Mouse (Mus musculus) 3T3-L1 (cell line): Measurements from ENCODE around the gene Cd5.

ENCODE experiments used
- DNase-seq: peaks from one replicate; pipeline ENCODE4 v3.0.0-alpha.2; 2015; ENCODE audit warnings: low read depth, low spot score

The Cd5 gene

DNA sequence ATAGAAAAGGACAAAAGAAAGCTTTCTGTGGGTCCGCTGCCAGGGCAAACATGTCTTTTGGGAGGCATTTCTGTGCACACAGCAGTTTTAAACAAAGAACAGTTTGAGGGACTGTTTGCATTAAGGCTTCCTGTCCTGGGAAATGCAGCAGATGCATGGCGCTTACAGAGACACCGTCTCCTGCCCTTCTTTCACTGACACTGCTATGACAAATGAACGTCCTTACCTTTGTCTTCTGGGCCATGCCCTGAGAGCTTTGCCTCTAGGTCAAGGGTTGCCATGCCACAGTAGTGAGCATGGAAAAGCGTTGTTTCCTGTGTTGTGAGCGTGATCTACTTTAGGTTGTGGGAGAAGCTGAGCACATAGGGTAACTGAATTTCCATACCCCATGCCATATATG, 19.9 kb upstream of the Cd5 start:
- no peak for DNase-seq

DNA sequence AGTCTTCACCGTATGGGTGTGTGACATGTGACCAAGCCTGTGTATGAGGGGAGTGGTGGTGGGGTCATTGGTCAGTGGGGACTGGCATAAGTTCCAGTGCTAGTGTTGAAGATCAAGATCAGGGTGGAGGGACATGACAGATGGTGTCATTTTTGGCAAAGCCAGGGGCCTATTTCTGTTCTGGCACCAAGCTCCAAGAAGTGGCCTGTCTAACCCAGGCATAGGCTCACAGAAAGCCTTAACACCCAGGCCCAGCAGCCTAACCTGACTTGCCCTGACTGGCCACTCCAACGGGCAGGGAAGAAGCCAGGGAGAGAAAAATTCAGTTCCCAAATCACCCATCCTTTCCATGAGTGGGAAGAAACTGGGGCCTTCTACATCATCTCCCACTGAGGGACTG, 18.7 kb upstream of the Cd5 start:
- no peak for DNase-seq

DNA sequence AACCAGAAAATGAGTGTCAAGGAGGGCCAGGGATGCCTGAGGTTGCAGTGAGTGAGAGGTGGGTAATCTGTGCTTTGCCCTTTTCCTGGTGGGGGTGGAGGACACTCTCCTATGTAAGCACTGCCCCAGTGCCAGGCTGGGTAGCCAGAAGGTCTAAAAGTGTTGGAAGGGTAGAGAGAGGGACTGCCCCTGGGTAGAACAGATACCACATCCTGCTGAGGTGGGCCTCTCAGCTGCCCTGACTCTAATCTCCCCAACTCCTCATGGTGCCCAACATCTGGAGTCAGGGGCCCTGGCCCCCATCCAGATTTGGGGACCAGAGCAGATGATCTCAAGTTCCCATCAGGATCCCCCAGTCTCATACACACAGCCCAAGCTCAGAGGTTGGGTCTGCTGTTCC, 18.3 kb upstream of the Cd5 start:
- DNase-seq, result no peak

DNA sequence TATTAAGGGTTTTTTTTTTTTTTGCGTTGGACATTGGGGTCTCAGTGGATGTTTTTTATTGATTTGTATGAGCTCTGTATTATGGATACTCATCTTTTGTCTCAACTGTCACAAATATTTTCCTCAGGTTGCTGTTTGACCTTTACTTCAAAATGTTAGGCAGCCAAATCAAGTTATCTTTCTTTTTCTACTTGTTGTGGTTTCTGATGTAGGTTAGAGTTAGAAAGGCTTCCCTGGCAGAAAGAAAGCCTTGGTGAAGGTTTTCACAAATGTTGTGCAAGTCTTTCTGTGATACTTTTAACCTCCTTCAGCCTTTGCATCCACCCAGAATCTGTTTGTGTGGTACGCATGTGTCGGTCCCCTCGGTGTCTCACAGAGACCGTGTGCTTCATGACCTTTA, 13.8 kb upstream of the Cd5 start:
- DNase-seq, result no peak

DNA sequence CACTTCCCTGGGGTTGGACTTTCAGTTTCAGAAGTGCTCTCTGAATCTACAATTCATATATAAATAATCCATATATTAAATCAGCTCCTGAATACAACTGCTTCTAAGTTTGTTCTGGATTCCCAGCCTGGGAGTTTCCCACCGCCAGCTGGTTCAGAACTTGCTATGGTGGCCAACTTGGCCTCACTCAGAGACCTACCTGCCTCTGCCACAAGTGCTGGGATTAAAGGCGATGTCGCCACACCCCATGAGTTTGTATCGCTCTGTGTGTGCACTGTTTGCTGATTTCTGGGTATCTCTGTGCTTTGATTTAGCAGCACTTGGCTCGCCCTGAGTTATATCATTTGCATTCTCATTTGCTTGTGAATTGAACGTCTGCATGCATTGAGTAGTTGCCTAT, 13.3 kb upstream of the Cd5 start:
- DNase-seq, result no peak

DNA sequence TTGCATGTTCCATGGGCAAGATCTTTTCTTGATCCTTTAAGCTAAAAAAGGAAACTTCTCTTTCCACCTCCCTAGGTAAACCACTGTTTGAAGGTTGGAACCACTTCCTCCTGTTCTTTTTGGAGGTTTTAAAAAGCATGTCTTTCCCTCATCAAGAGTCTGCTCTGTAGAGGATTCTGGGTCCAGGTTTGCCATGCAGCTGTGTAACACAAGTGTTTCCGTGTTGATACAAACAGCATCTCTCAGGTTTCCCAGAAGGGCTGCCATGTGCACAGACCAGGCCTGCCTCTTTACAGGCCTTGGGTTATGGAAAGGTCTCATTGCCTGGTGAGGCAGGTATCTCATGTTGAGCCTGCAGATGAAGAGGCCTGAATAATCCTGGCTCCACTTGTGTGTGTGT, 12.8 kb upstream of the Cd5 start:
- no peak for DNase-seq

DNA sequence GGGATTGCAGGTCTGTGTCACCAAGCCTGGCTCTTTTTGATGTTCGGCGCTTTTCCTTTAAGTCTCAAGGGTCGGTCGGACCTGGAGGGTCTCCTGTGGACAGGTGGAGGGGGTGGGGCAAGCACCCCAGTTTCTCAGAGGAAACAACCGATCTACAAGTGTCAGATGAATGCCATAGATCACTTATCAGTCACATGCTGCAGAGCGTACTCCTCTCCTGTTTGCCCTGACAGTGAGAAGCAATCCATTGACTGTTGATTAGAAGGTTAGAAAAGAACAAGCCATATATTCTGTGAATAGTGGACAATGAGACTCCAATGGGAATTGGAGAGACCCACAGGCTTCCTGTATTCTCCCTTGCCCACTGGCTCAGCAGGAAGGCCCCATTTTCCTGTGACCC, 11.4 kb upstream of the Cd5 start:
- DNase-seq, result no peak

DNA sequence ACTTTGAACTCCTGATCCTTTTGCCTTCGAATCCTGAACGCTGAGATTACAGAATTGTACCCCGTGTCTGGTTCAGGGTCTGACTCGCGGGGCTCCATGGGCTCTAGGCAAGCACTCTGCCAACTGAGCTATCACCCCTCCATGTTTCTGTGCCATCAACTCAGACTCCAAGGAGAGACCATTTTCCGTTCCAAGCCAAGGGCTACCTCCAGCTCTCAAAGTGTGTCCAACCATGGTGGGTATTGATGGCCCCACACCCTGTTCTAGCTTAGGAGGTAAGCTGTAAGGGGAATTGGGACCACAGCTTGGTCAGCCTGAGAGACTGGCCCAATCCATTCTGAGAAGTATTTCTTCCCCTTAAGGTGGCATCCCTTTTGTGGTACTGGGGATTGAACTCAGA, 10.5 kb upstream of the Cd5 start:
- DNase-seq, result no peak

DNA sequence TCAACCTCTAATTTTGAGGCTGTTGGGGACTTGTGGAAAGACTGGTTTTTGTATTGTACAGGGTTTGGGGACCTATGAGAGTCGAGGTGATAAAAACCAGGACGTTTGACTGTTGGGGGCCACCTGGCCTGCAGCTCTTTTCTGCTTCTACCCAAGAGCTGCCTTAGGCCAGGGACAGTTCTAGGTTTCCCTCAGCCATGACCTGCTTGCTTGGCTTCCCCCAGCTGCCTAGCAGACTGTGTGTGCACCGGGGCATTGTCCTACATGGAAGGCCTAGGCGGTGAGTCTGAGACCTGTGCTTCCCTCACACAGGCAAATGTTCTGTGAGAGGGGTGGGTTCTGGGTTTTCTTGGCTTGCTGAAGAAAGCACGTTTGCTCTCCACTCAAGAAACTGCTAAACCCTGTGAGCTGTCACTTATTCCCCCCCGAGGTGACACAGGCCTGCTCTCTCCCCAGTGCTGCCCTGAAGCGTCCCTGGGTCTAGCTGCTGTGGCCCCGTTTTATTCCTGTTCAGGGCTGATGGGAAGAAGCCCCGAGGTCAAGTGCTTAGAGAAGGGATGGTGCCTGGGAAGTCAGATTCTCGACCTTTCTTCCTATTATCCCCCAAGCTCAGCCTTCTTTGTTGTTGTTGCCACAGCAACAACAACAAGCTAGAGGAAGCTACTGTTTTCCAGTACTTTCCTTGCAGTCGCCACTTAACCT, 9.8 kb upstream of the Cd5 start:
- no peak for DNase-seq

DNA sequence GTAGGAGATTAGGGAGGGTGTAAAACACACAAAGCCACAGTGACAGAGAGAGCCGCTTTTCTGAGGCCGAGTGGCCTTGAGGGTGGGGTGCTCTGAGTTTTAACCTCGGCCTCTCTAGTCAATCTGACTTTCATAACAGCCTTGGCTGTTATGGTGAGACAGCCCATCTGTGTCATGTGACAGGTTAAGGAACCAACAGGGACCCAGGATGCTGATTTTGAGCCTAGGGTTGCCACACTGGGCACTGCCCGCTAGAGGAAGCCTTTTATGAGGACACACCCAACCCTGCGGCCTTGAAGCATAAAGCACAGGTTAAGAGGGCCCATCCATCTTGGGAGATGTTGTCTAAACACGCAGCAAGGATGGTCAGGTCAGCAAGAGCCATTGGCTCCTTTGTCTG, 8.9 kb upstream of the Cd5 start:
- no peak for DNase-seq

DNA sequence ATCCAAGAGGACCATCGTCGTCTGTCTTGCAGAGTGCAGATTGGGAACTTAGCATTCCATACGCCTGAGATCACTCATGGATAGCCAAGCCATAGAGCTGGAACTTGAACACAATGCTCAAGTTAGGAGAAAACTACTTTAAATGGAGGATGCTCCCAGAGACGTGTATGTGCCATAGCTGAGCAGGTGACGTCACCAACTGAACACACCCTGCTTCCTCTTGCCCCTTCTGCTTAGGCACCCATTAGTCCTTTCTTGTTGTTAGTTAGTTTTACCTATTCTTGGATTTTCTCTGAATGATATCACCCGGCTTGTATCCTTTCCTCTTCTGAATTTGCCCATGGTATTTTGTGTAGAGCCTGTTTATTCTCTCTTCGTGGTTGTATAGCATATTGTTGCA, 8.4 kb upstream of the Cd5 start:
- peak; percentile 32 for DNase-seq

DNA sequence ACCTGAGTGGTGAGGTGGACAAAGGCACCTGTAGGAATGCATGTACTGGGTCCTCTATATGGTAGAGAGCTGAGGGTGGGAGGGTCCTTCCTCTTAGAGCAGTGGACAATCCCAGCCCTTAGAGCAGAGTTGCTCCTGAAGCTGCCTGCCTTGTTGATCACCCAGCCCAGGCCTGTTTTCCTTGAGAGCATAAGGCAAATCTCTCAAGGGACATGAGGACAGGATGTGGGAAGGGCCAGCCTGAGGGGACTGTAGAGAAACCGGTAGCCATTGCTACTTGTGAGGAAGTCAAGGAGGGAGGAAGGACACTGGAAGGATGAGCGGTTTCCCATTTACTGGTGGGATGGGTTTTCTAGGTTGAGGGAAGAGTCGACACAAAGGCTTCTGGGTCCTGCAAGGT, 3.8 kb upstream of the Cd5 start:
- no peak for DNase-seq

DNA sequence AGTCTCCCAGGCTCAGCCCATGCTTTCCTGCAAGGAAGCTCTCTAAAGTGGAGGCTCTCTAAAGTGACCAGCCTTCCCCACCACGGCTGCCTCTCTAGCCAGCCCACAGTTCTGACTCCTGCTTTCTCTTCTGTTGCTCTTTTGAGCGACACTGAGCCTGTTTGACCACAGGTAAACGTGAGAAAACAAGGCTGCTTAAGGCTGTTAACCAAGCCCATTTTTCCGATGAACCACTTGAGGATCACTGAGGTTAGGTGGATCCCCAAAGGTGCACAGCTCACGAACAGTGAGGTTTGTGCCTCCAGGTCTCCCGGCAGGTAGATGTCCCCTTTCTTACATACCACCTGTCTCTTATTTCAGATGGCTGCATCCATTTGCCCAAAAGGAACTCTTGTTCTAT, 3.3 kb upstream of the Cd5 start:
- DNase-seq, result no peak

DNA sequence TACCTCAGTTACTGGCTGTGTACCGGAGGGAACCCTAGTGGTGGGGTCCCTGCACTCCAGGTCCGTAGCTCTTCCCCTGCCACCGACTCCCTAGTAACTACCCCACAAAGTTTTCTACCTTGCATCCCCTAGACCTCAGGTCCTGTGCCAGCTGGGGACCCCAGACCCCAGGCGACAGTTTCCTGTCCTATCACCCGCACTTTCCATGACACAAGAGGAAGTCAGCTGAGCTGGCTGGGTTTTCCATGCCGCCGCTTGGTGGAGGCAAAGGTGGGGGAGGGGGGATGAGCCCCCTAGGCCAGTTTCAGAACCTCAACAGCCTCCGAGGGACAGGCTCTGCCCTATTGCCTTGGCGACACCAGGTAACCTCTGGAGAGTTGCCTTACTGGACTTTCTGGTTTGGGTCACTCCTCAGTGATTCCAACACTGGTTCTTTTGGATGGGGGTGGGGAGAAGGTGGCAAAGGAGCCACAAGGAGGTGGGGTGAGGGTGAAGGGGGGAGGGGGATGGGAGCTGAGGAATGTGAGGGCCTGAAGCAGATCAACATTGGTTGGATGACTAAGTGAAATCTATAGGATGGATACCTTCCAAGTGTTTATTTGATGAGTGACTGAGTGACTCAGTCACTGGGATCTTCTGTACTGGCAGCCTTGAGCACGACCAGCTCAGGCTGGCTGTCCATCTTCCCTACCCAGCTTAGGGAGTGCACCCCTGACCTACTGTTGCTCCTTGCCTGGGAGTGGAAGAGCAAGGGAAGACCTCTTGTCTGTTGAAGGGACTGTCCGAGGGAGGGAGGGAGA, 2.0 kb upstream of the Cd5 start:
- DNase-seq, result peak; percentile 68

DNA sequence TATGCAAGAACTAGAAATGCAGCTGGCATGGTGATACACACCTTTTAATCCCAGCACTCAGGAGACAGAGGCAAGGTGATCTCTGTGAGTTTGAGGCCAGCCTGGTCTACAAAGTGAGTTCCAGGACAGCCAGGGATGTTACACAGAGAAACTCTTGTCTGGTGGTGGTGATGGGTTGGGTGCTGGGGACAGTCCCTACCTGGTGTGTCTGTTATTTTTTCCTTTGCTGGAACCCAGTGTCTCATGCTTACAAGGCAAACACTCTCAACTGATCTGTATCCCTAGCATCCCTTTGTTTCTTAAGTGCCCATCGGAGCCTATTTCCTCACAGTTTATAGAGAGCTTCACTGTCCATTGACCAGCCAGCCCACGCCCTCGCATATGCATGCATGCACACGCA, 1.1 kb upstream of the Cd5 start:
- DNase-seq, result no peak

DNA sequence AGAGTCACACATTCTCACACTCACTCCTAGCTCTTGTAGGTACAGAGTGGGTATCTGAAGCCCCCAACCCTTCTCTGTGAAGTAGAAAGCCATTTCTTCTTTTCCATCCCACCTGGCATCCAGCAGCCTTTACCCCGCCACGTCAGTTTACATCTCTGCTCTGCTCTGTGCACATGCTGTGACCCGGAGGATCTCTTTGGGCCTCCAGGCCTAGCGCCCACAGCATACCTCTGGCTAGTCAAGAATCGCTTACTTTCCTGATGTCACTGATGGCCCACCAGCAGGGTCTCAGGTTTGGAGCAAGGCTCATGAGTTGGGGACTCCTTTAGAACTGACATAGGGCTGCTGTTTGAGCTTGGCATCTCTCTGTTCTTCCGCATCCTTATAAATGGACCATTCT, 764 bp downstream of the Cd5 start:
- DNase-seq, result no peak

DNA sequence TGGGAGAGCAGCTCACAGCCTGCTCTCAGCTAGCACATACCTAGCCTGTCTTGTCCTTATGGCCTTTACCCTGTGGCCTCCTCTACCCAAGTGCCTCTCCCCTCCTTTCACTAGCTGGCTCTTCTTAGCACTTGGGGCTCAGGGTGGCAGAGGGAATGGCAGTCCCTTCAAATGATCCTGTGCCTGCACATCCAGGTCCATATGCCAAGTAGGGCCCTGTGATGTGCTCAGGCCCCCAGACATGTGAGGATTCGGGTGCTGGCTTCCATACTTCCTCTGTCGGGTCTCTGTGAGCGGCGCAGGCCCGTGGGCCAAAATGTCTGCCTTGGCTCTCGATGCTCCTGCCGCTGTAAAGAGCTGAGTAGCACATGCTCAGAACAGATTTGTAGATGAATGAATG, 2.9 kb downstream of the Cd5 start:
- DNase-seq, result no peak

DNA sequence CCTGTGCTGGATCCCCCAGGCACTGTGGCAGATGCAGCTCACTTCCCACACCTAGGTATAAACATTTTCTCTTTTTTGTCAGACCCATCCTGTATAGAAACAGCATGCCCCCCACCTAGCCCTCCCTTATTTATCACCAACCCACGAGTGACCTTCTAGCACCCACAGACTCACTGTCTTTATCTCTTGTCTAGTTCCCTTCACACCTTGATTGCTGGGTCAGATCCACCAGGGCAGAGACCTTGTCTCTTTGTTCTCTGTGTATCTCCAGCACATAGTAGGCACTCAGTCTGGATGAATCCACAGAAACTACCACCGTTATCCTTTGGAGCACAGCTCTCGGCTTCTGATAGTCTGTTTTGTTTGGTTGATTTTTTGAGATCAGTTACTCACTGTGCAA, 3.7 kb downstream of the Cd5 start:
- DNase-seq, result no peak

DNA sequence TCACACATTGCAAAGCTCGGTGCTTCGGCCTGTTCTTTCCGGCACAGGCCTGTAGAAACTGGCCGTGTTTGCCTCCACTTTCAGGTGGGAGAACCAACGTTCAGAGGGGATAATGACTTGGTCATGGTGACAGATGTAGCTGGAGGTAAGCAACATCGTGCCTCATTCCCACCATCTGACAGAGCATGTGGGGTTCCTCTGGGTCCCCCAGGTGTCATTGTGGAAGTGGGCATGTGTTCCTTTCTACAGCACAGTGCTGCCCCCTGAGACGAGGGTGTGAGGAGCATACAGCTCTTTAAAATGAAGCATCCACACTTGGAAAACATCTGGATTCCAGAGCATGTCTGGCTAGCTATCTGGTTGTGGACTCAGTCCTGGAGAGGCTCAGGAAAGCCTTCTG, 4.2 kb downstream of the Cd5 start:
- no peak for DNase-seq

DNA sequence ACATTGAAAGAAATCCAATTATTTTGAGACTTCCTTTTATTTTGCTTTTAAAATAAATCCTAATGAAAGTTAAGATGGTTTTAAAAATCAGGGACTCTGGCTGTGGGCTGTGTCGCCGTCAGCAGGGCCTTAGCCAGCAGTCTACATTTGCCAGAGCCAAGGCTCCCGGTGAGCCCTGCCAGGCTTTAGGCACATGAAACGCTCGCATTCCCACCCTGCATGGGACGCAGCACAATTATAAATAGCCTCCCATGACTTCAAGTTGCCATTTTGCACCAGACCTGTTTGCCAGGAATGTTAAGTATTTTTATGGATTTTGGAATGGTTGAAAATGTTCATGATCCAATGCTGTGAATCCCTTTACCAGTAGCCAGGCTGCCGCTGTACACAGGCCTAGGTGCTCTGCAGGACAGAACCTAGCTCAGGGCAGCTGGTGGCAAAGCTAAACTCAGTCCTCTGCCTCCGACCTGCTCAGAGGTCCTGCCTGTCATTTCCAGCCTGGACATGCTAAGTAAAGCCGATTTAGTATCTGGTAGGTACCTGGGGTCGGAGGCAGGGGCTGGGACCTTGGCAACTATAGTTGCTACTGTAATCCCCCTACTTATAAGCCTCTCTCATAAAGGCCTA, 5.2 kb downstream of the Cd5 start:
- DNase-seq, result no peak

DNA sequence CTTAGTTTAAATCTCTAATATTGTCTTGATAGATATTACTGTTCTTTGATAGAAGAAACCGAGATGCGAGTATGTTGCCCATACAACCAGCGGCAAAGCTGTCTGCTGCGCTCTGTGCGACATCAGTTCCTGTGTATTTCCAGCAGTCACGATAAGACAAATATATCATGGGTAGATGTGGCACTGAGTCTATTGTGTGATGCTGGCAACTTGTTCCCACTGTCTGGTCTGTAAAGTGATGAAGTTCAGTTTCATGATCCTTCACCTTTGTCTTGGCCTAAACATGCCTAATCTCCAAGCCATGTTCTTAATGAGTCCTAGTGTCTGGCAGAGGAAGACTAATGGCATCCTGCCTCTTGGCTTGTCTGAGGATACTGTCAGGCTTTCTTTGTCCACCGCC, 6.1 kb downstream of the Cd5 start:
- no peak for DNase-seq

DNA sequence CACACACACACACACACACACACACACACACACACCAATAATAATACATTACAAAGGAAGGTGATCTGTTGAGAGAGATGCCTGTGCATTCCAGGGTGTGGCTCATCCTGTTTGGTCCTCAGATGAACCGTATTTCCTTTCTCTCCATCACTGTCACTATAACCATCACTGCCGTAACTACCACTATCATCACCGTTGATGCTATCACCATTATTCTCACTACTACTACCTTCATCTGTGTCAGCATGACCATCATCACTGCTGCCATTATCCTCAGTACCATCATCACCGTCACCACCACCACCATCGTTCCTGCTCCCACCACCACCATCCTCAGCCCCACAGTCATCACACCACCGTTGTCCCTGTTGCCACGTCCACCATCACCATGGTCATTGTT, 6.8 kb downstream of the Cd5 start:
- DNase-seq, result no peak

DNA sequence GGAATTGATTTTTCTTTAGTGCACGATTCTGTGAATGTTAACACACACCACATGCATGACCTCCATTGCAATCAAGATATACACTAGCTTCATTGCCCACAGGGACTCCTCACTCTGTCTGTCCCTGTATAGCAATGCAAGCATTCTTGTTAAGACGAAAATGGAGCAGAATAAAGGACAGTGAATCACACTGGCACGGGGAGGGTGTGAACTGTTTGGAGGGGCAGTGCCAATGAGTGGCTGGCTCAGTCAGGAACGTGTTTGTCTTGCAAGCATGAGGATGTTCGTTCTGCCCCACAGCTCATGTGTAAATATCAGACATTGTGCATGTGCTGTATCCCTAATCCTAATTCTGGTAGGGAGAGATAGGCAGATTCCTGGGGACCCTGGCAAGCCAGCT, 8.3 kb downstream of the Cd5 start:
- DNase-seq, result no peak
